Mouse (Mus musculus) midbrain, embryonic 14.5 days (tissue): ENCODE data around the gene Aldh9a1. TPM values are rescaled to one million over a fixed set of nuclear protein-coding genes. Genes with fewer than 3 reads are reported as not detected.

Experiments used
- ATAC-seq: fragments of 200-750 bp; cut with Nextera tagmentation; 2 replicates; pipeline ENCODE4 v1.8.0; 2017; ENCODE audit warnings: moderate number of reproducible peaks, moderate library complexity; ENCODE audit not compliant: low FRiP score, low TSS enrichment
- DNase-seq: peaks from one replicate; pipeline ENCODE4 v3.0.0-alpha.2; 2015
- H3K27ac ChIP-seq: fragments of 300-500 bp; sonication (generic); replicated peaks from 2 replicates; pipeline ENCODE4 v1.5.1; 2014; ENCODE audit warnings: mild to moderate bottlenecking, low read depth, low read length, moderate library complexity
- H3K27me3 ChIP-seq: fragments of 300-500 bp; sonication (generic); 2 replicates; pipeline ENCODE4 v1.6.1; 2014; ENCODE audit warnings: low read length, control low read depth, mixed read lengths; ENCODE audit not compliant: control insufficient read depth, insufficient read depth
- H3K36me3 ChIP-seq: fragments of 300-500 bp; sonication (generic); 2 replicates; pipeline ENCODE4 v1.6.1; 2014; ENCODE audit warnings: low read length, control low read depth; ENCODE audit not compliant: control insufficient read depth, insufficient read depth
- H3K4me1 ChIP-seq: fragments of 300-500 bp; sonication (generic); 2 replicates; pipeline ENCODE4 v1.6.1; 2014; ENCODE audit warnings: mild to moderate bottlenecking, antibody characterized with exemption, low read length, control low read depth; ENCODE audit not compliant: control insufficient read depth, insufficient read depth
- H3K4me2 ChIP-seq: fragments of 300-500 bp; sonication (generic); 2 replicates; pipeline ENCODE4 v1.6.1; 2014; ENCODE audit warnings: mild to moderate bottlenecking, low read length, moderate library complexity
- H3K4me3 ChIP-seq: fragments of 300-500 bp; sonication (generic); replicated peaks from 2 replicates; pipeline ENCODE4 v1.5.1; 2014; ENCODE audit warnings: low read depth, low read length
- H3K9ac ChIP-seq: fragments of 300-500 bp; sonication (generic); replicated peaks from 2 replicates; pipeline ENCODE4 v1.6.1; 2014; ENCODE audit warnings: mild to moderate bottlenecking, low read length, moderate library complexity
- H3K9me3 ChIP-seq: fragments of 300-500 bp; sonication (generic); 2 replicates; pipeline ENCODE4 v1.6.1; 2016; ENCODE audit warnings: low read length, control low read depth, mixed read lengths; ENCODE audit not compliant: control insufficient read depth
- WGBS: fragments of 180-500 bp; shearing (Covaris S2); extraction: QIAGEN DNeasy Blood & Tissue Kit; methylation state at CpG from one replicate; pipeline ENCODE4 v1.1.7; 2014; 5-methylcytosine and 5-hydroxymethylcytosine counted together
- polyA plus RNA-seq: library from polyadenylated mRNA; unstranded; fragments of >200 nt; fragmentation: Nextera tagmentation; extraction: Ambion mirVana; gene quantifications from 2 replicates; pipeline ENCODE4 v1.2.1, GENCODE M21; 2014

Gene Aldh9a1
- 23.2 and 28.6 TPM in 2 replicates for polyA plus RNA-seq

- DNase-seq: peak; percentile 90
- H3K4me2 ChIP-seq: peak within 1 kb of the TSS; percentile 82
- H3K27me3 ChIP-seq: no peaks in the 10 kb centered on the region
- H3K9me3 ChIP-seq: no peaks in the 10 kb centered on the region
- ATAC-seq: peak; percentile 98
- under 1% methylated on average over 55 of the region's 55 CpGs for WGBS
- H3K4me3 ChIP-seq: peak within 1 kb of the TSS; percentile 66
- peaks cover 7% of the 10 kb centered on the region for H3K36me3 ChIP-seq
- H3K9ac ChIP-seq: peak within 1 kb of the TSS; percentile 78
- peaks cover 4% of the 10 kb centered on the region; the same call in 1 of the 2 replicates for H3K4me1 ChIP-seq
- peak within 1 kb of the TSS; percentile 81 for H3K27ac ChIP-seq
These were observed at the start of gene Aldh9a1 for GRCm38 (mm10) chr1:167349815-167350596. Gene Aldh9a1, plus strand, starts transcription at chr1:167349991.

- no peak for ATAC-seq
- H3K4me3 ChIP-seq: no peak overlapping the region
- no peak overlapping the region for H3K27ac ChIP-seq
These were observed 49.7 kb upstream of the Aldh9a1 start for GRCm38 (mm10) chr1:167300122-167300521.

GRCm38 (mm10) chr1:167305501-167306137 is 44.2 kb upstream of the Aldh9a1 start:
- Histone ChIP-seq H3K27me3 (no peaks in the 10 kb centered on the region), H3K4me3 (no peak overlapping the region), H3K9me3 (no peaks in the 10 kb centered on the region), H3K4me1 (peaks cover 12% of the 10 kb centered on the region; the same call in 1 of the 2 replicates), H3K4me2 (no peak overlapping the region), H3K36me3 (no peaks in the 10 kb centered on the region), H3K27ac (no peak overlapping the region), H3K9ac (no peak overlapping the region)
- WGBS: 69% methylated on average over 7 of the region's 7 CpGs
- ATAC-seq (no peak), DNase-seq (no peak)

More at GRCm38 (mm10) chr1:167300122-167300521, 49.7 kb upstream of the Aldh9a1 start:
- 95% methylated on average over 2 of the region's 2 CpGs for WGBS
- no peak for DNase-seq
- Histone ChIP-seq H3K9ac (no peak overlapping the region), H3K9me3 (no peaks in the 10 kb centered on the region), H3K4me2 (no peak overlapping the region), H3K4me1 (no peaks in the 10 kb centered on the region), H3K27me3 (no peaks in the 10 kb centered on the region), H3K36me3 (no peaks in the 10 kb centered on the region)

GRCm38 (mm10) chr1:167306451-167307240 is 43.1 kb upstream of the Aldh9a1 start:
- no peaks in the 10 kb centered on the region for H3K9me3 ChIP-seq
- no peak overlapping the region for H3K27ac ChIP-seq
- 76% methylated on average over 5 of the region's 5 CpGs for WGBS
- H3K9ac ChIP-seq: no peak overlapping the region
- no peaks in the 10 kb centered on the region for H3K36me3 ChIP-seq
- H3K27me3 ChIP-seq: no peaks in the 10 kb centered on the region
- no peak for ATAC-seq
- no peak overlapping the region for H3K4me2 ChIP-seq
- H3K4me1 ChIP-seq: peaks cover 12% of the 10 kb centered on the region; the same call in 1 of the 2 replicates
- DNase-seq: peak; percentile 44
- no peak overlapping the region for H3K4me3 ChIP-seq

GRCm38 (mm10) chr1:167307674-167308073 is 42.1 kb upstream of the Aldh9a1 start:
- Histone ChIP-seq H3K4me3 (peak overlapping the region; percentile 84), H3K4me2 (peak overlapping the region; percentile 92), H3K4me1 (peaks cover 12% of the 10 kb centered on the region; the same call in 1 of the 2 replicates), H3K9ac (no peak overlapping the region), H3K27me3 (no peaks in the 10 kb centered on the region), H3K27ac (peak overlapping the region; percentile 96), H3K9me3 (no peaks in the 10 kb centered on the region), H3K36me3 (0 out of 2 replicates have a peak, but pooled peaks cover 3% of the 10 kb centered on the region)
- DNase-seq: peak; percentile 15
- ATAC-seq: no peak
- WGBS: 73% methylated on average over 11 of the region's 11 CpGs

- ATAC-seq (peak; percentile 97), DNase-seq (peak; percentile 99)
- peaks cover 12% of the 10 kb centered on the region; the same call in 1 of the 2 replicates for H3K4me1 ChIP-seq
- no peaks in the 10 kb centered on the region for H3K27me3 ChIP-seq
- no peaks in the 10 kb centered on the region for H3K9me3 ChIP-seq
- H3K4me3 ChIP-seq: peak within 1 kb of the TSS; percentile 84
- H3K36me3 ChIP-seq: 0 out of 2 replicates have a peak, but pooled peaks cover 3% of the 10 kb centered on the region
- H3K27ac ChIP-seq: peak within 1 kb of the TSS; percentile 96
- H3K9ac ChIP-seq: peak within 1 kb of the TSS; percentile 93
- H3K4me2 ChIP-seq: peak within 1 kb of the TSS; percentile 92
- under 1% methylated on average over 82 of the region's 82 CpGs for WGBS
These were observed 41.3 kb upstream of the Aldh9a1 start, which contains the start of gene Tmco1 for GRCm38 (mm10) chr1:167308261-167309054. Gene Tmco1, plus strand, starts transcription at chr1:167308378.

GRCm38 (mm10) chr1:167312367-167312766 is 37.4 kb upstream of the Aldh9a1 start:
- ATAC-seq (no peak), DNase-seq (no peak)
- Histone ChIP-seq H3K27me3 (no peaks in the 10 kb centered on the region), H3K9ac (no peak overlapping the region), H3K27ac (no peak overlapping the region), H3K9me3 (no peaks in the 10 kb centered on the region), H3K4me3 (no peak overlapping the region), H3K4me1 (peaks cover 12% of the 10 kb centered on the region; the same call in 1 of the 2 replicates), H3K36me3 (peaks cover 22% of the 10 kb centered on the region), H3K4me2 (no peak overlapping the region)

- 90% methylated on average over 4 of the region's 4 CpGs for WGBS
- no peak for DNase-seq
- Histone ChIP-seq H3K4me1 (peaks cover 8% of the 10 kb centered on the region; the same call in 1 of the 2 replicates), H3K9me3 (no peaks in the 10 kb centered on the region), H3K4me2 (no peak overlapping the region), H3K27me3 (no peaks in the 10 kb centered on the region), H3K9ac (no peak overlapping the region), H3K27ac (no peak overlapping the region), H3K4me3 (no peak overlapping the region), H3K36me3 (peaks cover 28% of the 10 kb centered on the region)
- no peak for ATAC-seq
These were observed 36.6 kb upstream of the Aldh9a1 start for GRCm38 (mm10) chr1:167313220-167313619.
